In genomic region chr4:44232771-44233712, GRCm38 (mm10) we compare ENCODE assay signal across 8 mouse cellular contexts. TPM values are rescaled to one million over a fixed set of nuclear protein-coding genes. Genes with fewer than 3 reads are reported as not detected.
DNase-seq lines count a peak whose midpoint lies in the region; ATAC-seq lines count a peak whose summit lies in the region.

No protein-coding gene starts in this region.

- peak overlapping the region; percentile 84 for H3K4me2 ChIP-seq in hindbrain, embryonic 12.5 days (replicated peaks)

- peak overlapping the region; percentile 92 for H3K4me3 ChIP-seq in hindbrain, embryonic 12.5 days
- peak overlapping the region; percentile 55 for H3K4me3 ChIP-seq in macrophage (ENCODE audit: inconsistent target)

- WGBS in hindbrain, embryonic 12.5 days, result under 1% methylated on average over 54 of the region's 68 CpGs
- WGBS in macrophage (ENCODE audit: missing documents), result 6% methylated on average over 28 of the region's 68 CpGs

- peak; percentile 66 for DNase-seq in NIH3T3 (ENCODE audit: low read depth)
- peak; percentile 69 for DNase-seq in cerebellum, adult 9-10 months
- peak; percentile 31 to 32 for DNase-seq in frontal cortex, postnatal 14 days (ENCODE audit: low spot score in 2 of 2)
- DNase-seq in layer of hippocampus, postnatal 14 days (ENCODE audit: low spot score in 2 of 2), result peak; percentile 18 to 39
- DNase-seq in right cerebral cortex, postnatal 14 days, result peak; percentile 40
- DNase-seq in urinary bladder, postnatal 4 days (ENCODE audit: low spot score in 2 of 2), result peak; percentile 36 to 65

- H3K36me3 ChIP-seq in hindbrain, embryonic 12.5 days, result no peaks in the 10 kb centered on the region
- H3K36me3 ChIP-seq in macrophage (ENCODE audit: inconsistent target), result no peaks in the 10 kb centered on the region

- peaks cover 49% of the 10 kb centered on the region for H3K79me2 ChIP-seq in macrophage (ENCODE audit: inconsistent target)

- no peaks in the 10 kb centered on the region for H3K9me3 ChIP-seq in hindbrain, embryonic 12.5 days (replicated peaks)

- peak overlapping the region; percentile 99 for H3K9ac ChIP-seq in hindbrain, embryonic 12.5 days

- peak; percentile 66 for ATAC-seq in hindbrain, embryonic 12.5 days (ENCODE audit: low FRiP score)

- peaks cover 35% of the 10 kb centered on the region for H3K4me1 ChIP-seq in hindbrain, embryonic 12.5 days

- peak overlapping the region; percentile 97 for H3K27ac ChIP-seq in hindbrain, embryonic 12.5 days
- peak overlapping the region; percentile 32 for H3K27ac ChIP-seq in macrophage

- H3K27me3 ChIP-seq in hindbrain, embryonic 12.5 days, result no peaks in the 10 kb centered on the region

RNA-seq across cellular contexts. Expression of gene Rnf38, which starts 0.5 kb away (rescaled TPM):
- polyA plus RNA-seq in hindbrain, embryonic 12.5 days (2016; fragmentation: Nextera tagmentation; extraction: Ambion mirVana), result 59.6 and 62.7 TPM in 2 replicates
- 10 to 100 TPM; 58.5 to 63.4 TPM for total RNA-seq in layer of hippocampus, postnatal 14 days (2021)
- 100 to 1,000 TPM in 16 of 26 experiments, 10 to 100 TPM in 10; 75.8 to 216 (median 104) TPM for total RNA-seq in macrophage (2018; cell fraction: chromatin; rRNA removed)
- total RNA-seq in macrophage (2018; cell fraction: cytosol; rRNA removed), result 10 to 100 TPM; 23.5 to 45.1 (median 30.4) TPM
- 100 to 1,000 TPM in 9 of 26 experiments, 10 to 100 TPM in 17; 53.9 to 205 (median 83.4) TPM for total RNA-seq in macrophage (2018; cell fraction: nucleus; rRNA removed)
- 22.7 to 31.7 TPM (median 25.8 TPM) in 3 replicates for polyA plus RNA-seq in macrophage (2018)

Comparison
In these comparisons a context has a peak if more than half of its experiments do, and no peak if none do; other contexts are left out.
1. Peak in every context shown above with its lines: DNase-seq, ATAC-seq, H3K4me3 ChIP-seq and H3K27ac ChIP-seq.